Mouse (Mus musculus) 3134 (cell line): ENCODE measurements around the gene Gaa.
A peak's percentile ranks its signal among the peaks of the same experiment; 100 is the strongest.
"Not testable (repeated sequence)": the region's sequence is repeated elsewhere in the genome, so short reads cannot be mapped to it uniquely, and the experiment has no call there.

Source experiments
- DNase-seq: peaks from one replicate; pipeline ENCODE4 v3.0.0-alpha.2; 2011; ENCODE audit warnings: low spot score; ENCODE audit not compliant: insufficient read length; ENCODE audit errors: extremely low read depth

The Gaa gene

DNA sequence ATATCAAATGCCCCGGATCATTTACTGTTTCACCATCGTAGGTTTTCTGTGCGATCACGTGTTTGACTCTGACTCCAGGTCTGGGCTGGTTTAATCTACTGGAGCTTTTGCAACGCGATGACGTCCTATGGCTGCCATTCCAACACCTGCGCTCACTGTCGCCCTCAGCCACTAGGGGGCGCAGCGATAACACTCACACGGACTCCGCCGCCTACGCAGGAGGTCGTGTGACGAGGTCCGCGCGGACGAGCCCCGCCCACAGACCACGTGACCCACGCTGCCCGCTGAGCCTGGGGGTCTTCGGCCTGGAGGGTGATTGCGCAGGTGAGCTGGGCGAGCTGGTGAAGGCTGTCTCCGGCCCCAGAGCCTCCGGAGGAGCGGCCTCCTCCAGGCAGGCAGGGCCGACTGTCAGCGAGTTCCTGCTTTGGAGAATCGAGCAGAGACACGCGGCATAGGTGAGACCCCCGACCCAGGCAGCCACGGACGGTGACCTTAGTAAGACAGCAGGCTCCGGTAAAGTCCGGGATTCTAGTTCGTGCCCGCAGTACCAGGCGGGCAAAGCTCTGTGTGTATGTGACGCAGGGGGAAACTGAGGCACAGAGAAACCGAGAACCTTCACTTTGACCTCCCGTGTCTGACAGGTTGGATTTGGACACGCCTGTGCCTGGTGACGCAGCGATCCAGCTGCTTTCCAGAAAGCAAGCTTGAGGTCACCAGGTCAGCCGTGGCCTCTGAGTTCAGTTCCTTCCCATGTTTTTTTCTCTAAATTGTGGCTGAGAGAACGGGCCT is at the start of gene Gaa:
Gene Gaa (plus strand): TSS at position 120 of the 789 bp plus-strand sequence.
- DNase-seq: peak; percentile 88

GRCm38 (mm10) chr11:119219816-119220465 is 47.7 kb upstream of the Gaa start:
- DNase-seq: no peak

DNA sequence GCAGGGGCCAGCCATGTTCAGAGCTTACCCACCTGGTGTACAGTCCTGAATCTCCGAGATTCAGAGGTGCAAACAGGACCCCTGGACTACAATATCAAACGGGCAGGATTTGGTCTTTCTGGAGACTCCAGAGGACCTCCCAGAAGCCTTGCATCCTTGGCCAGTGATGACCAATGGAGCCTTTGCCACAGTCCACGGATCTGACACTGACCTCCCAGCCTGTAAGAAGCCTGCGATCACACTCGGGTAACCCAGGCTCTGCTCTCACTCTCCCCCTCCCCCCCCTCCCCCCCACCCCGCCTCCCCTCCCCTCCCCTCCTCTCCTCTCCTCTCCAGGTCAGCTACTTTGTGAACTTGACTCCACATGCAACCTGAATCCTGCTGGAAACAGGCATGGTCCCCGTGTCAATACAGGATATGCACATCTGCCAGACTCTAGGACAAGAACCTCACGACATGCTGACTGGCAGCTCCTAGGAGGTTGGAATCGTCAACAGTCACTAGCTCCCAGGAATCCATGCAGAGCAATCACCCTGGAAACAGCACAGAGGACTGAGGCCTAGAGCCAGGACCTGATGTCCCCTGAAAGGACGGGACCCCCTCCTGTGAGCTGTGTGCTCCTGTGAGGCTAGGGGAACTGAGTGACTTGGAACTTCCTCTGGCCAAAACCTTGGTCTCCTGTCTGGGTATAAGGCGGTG is 45.7 kb upstream of the Gaa start:
- DNase-seq: no peak

GRCm38 (mm10) chr11:119223124-119223890 is 44.4 kb upstream of the Gaa start:
- DNase-seq: peak; percentile 70

- DNase-seq: no peak
These were observed 42.8 kb upstream of the Gaa start for GRCm38 (mm10) chr11:119224926-119225325.

- DNase-seq: no peak
These were observed 42.1 kb upstream of the Gaa start for GRCm38 (mm10) chr11:119225634-119226033.

- DNase-seq: no peak
These were observed 40.1 kb upstream of the Gaa start for GRCm38 (mm10) chr11:119227591-119227990.

GRCm38 (mm10) chr11:119228091-119228781 is 39.5 kb upstream of the Gaa start, which contains the start of the genes Tbc1d16 and Ccdc40:
TSS of gene Tbc1d16 (minus strand) at chr11:119228499.
TSS of gene Ccdc40 (plus strand) at chr11:119228572.
- DNase-seq: no peak

DNA sequence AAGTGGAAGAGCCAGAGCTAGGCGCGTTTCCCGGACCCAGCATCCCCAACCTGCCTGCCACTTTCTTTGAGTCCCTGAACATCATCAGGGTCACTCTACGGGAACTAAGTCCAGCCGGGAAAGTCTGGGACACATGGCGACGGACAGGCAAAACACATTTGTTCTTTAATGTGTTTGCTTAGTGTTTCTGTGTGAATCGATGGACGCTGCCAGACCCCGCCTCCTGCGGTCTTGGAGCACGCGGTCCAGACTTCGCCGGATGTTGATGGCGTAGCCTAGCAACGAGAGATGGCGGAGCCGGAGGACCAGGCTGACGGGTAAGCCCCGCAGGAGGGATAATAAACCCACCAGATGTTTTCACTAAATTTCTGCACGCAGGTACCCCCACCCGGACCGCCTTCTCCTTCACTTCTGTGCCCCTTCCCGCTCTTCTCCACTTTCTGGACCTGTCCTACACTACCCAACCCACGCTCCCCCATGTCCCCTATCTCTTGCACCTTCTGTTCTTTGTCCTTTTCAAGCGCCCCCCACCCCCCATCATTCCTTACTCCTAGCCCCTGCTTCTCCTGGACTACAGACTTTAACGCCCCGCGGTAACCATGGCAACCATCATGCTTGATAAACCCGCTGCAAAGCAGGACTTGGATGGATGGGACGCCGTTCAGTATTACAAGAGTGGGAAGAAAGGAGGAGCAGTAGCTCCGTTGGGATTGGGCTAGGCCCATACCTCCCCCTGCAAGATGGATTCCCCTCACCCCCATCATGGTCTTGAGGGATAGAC is 38.7 kb upstream of the Gaa start:
- no peak for DNase-seq

DNA sequence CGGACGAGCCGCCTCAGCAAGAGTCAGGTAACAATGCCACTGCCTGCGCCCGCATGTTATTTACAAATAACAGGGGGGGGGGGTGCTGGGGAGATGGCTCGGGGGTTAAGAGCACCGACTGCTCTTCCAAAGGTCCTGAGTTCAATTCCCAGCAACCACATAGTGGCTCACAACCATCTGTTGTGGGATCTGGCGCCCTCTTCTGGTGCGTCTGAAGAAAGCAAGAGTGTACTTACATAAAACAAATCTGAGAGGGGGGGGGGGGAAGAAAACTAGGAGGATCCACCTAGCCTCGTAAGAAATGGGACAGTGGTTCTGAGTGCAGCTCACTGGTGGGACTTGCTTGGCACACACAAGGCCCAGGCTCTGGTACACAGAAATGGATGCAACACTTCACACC is 32.9 kb upstream of the Gaa start:
- no peak for DNase-seq

DNA sequence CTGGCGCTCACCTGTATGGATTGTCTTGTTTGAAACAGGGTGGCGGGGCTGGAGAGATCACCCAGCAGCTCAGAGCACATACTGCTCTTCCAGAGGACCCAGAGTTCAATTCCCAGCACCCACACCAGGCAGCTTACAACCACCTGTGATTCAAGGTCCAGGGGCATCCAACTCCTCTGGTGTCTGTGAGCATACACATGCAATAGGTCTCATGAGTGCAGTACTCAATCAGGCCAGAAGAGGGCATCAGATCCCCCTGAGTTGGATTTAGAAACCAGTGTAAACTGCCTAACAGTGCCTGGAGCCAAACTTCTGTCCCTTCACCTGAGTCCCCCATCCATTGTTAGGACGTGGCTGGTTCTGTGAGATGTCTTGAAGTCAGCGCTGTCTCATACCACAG is 32.1 kb upstream of the Gaa start:
- no peak for DNase-seq

- no peak for DNase-seq
These were observed 31.3 kb upstream of the Gaa start for GRCm38 (mm10) chr11:119236354-119236753.

DNA sequence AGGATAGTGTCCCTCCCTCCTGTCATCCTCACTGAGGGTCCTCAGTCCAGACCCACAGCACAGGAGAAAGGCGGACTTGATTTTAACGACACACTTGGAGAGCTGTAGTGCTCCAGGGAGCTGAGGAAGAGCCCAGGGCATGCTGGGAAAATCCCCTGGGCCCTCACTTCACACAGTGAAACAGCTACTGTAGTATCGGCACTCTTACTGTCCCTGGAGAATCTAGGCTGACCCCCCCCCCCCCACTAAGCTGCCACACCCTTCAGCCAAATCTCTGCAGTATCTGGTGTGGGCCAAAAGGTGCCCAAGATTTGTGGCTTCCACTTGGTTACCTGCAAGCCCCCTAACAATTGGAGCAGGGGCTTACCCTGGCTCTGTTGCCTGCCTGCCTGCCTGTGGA is 30.7 kb upstream of the Gaa start:
- no peak for DNase-seq

DNA sequence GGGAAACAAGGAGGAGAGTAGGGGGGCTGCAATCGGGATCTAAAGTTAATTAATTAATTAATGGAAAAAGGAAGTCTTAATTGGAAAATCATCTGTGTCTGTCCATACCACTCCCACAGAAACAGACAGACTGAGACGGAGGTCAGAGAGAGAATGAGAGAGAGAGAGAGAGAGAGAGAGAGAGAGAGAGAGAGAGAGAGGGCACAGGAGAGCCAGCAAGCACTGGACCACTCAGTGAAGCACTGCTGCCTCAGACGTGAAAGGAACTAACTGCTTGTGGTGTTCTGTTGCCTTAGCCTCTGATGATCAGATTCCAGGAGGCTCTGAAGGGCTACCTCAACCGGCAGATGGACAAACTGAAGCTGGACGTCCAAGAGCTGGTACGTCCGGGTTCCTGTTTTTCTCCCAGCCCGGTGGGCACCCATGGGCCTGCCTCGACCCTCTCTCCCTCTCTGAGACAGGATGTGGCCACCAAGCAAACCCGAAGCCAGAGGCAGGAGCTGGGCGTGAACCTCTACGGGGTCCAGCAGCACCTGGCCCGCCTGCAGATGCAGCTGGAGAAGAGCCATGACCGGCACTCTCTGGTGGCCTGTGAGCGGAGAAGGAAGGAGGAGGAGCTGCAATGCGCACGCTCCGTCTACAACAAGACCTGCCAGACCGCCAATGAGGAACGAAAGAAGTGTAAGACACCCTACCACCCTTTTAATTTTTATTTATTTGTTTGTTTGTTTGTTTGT is 30.0 kb upstream of the Gaa start:
- DNase-seq: no peak

DNA sequence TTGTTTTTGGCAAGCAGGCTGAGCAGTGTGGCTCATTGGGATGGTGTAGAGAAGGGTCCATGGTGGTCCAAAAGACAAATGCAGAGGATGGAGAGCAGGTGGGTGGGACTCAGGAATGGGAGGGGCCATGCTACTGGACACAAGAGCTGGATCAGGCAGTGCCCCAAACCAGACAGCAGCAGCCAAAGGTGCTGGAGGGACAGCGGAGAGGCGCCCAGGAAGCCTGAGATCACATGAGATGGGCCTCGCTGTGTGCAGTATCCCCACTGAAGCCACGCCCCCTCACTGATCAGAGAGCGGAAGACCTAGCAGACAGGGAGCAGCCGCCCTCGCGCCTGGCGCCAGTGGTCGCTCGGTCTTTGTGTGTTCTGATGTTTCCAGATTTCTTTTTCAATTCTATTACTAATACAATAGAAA is 29.4 kb upstream of the Gaa start:
- DNase-seq: no peak

DNA sequence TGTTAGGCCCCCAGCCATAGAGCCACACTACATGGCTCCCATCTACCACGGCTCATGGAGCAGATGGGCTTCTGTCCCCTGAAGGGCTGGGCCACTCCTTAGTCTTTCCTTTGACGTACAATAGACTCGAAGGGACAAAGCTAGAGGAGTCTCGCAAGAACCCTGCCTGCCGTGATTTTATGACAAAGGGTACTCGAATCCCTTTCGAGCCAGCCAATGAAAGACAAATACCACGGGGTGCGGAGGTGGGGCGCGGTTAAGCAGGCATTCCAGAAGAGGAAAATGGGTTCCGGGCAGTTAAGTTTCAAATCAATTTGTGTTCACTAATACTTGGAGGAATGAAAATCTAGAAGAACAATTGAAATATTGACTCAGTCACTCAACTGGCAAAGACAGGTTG is 28.2 kb upstream of the Gaa start:
- DNase-seq: no peak

GRCm38 (mm10) chr11:119245543-119245942 is 22.1 kb upstream of the Gaa start:
- DNase-seq: not testable (repeated sequence)

- DNase-seq: peak; percentile 46
These were observed 18.7 kb upstream of the Gaa start for GRCm38 (mm10) chr11:119249011-119249410.

DNA sequence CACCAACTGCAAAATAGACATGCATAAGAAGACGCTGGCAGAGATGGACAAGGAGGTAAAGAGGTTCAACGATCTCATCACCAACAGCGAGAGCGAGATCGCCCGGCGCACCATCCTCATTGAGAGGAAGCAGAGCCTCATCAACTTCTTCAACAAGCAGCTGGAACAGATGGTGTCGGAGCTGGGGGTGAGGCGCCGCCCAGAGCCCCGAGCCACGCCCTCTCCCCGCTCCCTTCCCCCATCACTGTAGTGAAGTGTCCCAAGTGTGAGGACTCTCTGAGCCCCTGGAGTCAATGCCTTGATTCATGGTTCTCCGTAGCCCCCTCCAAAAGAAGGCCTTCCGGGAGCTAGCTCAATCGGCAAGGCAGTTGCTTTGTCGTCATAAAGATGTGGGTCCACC is 16.7 kb upstream of the Gaa start:
- DNase-seq: no peak
